Mouse (Mus musculus) heart, embryonic 16.5 days (tissue): ENCODE data around the gene Dio1. TPM values are rescaled to one million over a fixed set of nuclear protein-coding genes. Genes with fewer than 3 reads are reported as not detected.
A peak's percentile ranks its signal among the peaks of the same experiment; 100 is the strongest.

Source experiments
- ATAC-seq: fragments of 200-750 bp; cut with Nextera tagmentation; replicated peaks from 2 replicates; pipeline ENCODE4 v1.8.0; 2017; ENCODE audit warnings: moderate number of reproducible peaks; ENCODE audit not compliant: insufficient read depth, low FRiP score; ENCODE audit errors: extremely low read depth
- H3K27ac ChIP-seq: fragments of 300-500 bp; sonication (generic); 2 replicates; pipeline ENCODE4 v1.5.1; 2014; ENCODE audit warnings: mild to moderate bottlenecking, low read length, control low read depth, moderate library complexity
- H3K27me3 ChIP-seq: fragments of 300-500 bp; sonication (generic); 2 replicates; pipeline ENCODE4 v1.6.1; 2014; ENCODE audit warnings: low read length, mixed read lengths; ENCODE audit not compliant: control insufficient read depth, insufficient read depth
- H3K36me3 ChIP-seq: fragments of 300-500 bp; sonication (generic); 2 replicates; pipeline ENCODE4 v1.6.1; 2014; ENCODE audit not compliant: control insufficient read depth, insufficient read depth
- H3K4me1 ChIP-seq: fragments of 300-500 bp; sonication (generic); 2 replicates; pipeline ENCODE4 v1.6.1; 2014; ENCODE audit warnings: low read length, mixed read lengths; ENCODE audit not compliant: control insufficient read depth, insufficient read depth
- H3K4me2 ChIP-seq: fragments of 300-500 bp; sonication (generic); 2 replicates; pipeline ENCODE4 v1.6.1; 2014; ENCODE audit warnings: low read depth, mild to moderate bottlenecking, control low read depth, low read length
- H3K4me3 ChIP-seq: fragments of 300-500 bp; sonication (generic); 2 replicates; pipeline ENCODE4 v1.5.1; 2014; ENCODE audit warnings: mild to moderate bottlenecking, control low read depth, low read length
- H3K9ac ChIP-seq: fragments of 300-500 bp; sonication (generic); 2 replicates; pipeline ENCODE4 v1.6.1; 2014; ENCODE audit warnings: low read length, control low read depth
- H3K9me3 ChIP-seq: fragments of 300-500 bp; sonication (generic); replicated peaks from 2 replicates; pipeline ENCODE4 v1.6.1; 2016; ENCODE audit warnings: low read length; ENCODE audit not compliant: control insufficient read depth
- whole genome bisulfite sequencing: fragments of 180-500 bp; shearing (Covaris S2); extraction: QIAGEN DNeasy Blood & Tissue Kit; methylation state at CpG from one replicate; pipeline ENCODE4 v1.1.7; 2014; 5-methylcytosine and 5-hydroxymethylcytosine counted together
- polyA plus RNA-seq: library from polyadenylated mRNA; unstranded; fragments of >200 nt; fragmentation: Nextera tagmentation; extraction: Ambion mirVana; gene quantifications from 2 replicates; pipeline ENCODE4 v1.2.1, GENCODE M21; 2015

Gene Dio1
- polyA plus RNA-seq, 1 experiment from 2014 or later, result 0.91 TPM

- Histone ChIP-seq H3K4me1 (no peaks in the 10 kb centered on the region), H3K4me3 (no peak overlapping the region), H3K27me3 (no peaks in the 10 kb centered on the region), H3K9ac (no peak overlapping the region), H3K36me3 (peaks cover 3% of the 10 kb centered on the region; the same call in 1 of the 2 replicates), H3K27ac (no peak overlapping the region), H3K4me2 (no peak overlapping the region), H3K9me3 (no peaks in the 10 kb centered on the region)
- ATAC-seq, result no peak
- WGBS, result 63% methylated on average over 5 of the region's 5 CpGs
These were observed 34.4 kb upstream of the Dio1 start for GRCm38 (mm10) chr4:107341354-107341753.

DNA sequence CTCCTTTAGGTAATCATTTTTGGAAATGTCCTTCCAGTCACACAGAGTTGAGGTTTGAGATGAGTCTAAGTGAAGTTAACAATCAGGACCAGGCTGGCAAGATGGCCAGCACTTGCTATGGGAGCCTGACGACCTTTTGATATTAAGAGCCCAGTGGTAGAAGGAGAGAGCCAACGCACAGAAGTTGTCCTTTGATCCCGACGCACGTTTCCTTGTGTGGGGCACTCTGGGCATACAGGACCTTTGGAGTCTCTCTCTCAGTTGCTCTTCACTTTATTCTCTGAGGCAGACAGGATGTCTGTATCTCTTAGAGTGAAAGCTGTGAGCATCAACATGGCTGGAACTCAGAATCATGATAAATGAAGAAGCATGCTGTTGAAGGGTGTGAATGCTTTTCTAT lies 30.5 kb upstream of the Dio1 start:
- Histone ChIP-seq H3K9ac (no peak overlapping the region), H3K27ac (no peak overlapping the region), H3K4me1 (no peaks in the 10 kb centered on the region), H3K4me2 (no peak overlapping the region), H3K9me3 (no peaks in the 10 kb centered on the region), H3K27me3 (no peaks in the 10 kb centered on the region), H3K4me3 (no peak overlapping the region), H3K36me3 (no peaks in the 10 kb centered on the region)
- 78% methylated on average over 5 of the region's 5 CpGs for WGBS
- ATAC-seq, result no peak

DNA sequence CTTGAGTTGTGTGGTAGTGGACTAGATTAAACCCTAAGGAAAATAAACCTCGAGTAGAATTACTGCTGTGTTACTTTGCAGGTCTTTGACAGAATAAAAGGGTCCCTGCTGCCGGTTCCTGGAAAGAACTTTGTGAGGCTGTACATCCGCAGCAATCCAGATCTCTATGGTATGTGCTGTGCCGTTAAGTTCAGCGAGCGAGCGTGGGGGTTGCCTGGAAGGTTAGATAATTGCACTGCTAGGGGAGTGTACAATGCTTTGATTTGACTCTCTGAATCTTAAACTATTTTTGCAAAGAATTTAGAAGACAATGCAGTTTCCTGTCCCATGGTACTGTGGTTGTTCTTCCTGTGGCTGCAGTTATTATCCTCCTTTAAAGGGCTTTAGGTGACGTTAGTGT lies 29.4 kb upstream of the Dio1 start:
- no peaks in the 10 kb centered on the region for H3K4me1 ChIP-seq

GRCm38 (mm10) chr4:107333514-107333913 lies 26.5 kb upstream of the Dio1 start:
- WGBS, result 89% methylated on average over 4 of the region's 4 CpGs
- Histone ChIP-seq H3K27ac (no peak overlapping the region), H3K4me1 (no peaks in the 10 kb centered on the region), H3K27me3 (no peaks in the 10 kb centered on the region), H3K9ac (no peak overlapping the region), H3K4me3 (no peak overlapping the region), H3K9me3 (no peaks in the 10 kb centered on the region), H3K36me3 (no peaks in the 10 kb centered on the region), H3K4me2 (no peak overlapping the region)
- ATAC-seq, result no peak

More for the DNA sequence above, 29.4 kb upstream of the Dio1 start:
- no peak overlapping the region for H3K9ac ChIP-seq
- no peaks in the 10 kb centered on the region for H3K36me3 ChIP-seq
- WGBS, result 60% methylated on average over 8 of the region's 8 CpGs
- no peaks in the 10 kb centered on the region for H3K9me3 ChIP-seq
- H3K4me3 ChIP-seq, result no peak overlapping the region
- H3K27me3 ChIP-seq, result no peaks in the 10 kb centered on the region
- no peak overlapping the region for H3K27ac ChIP-seq
- no peak overlapping the region for H3K4me2 ChIP-seq
- ATAC-seq, result no peak

- Histone ChIP-seq H3K9ac (no peak overlapping the region), H3K4me3 (no peak overlapping the region), H3K9me3 (no peaks in the 10 kb centered on the region), H3K36me3 (no peaks in the 10 kb centered on the region), H3K27ac (no peak overlapping the region), H3K4me2 (no peak overlapping the region), H3K27me3 (no peaks in the 10 kb centered on the region), H3K4me1 (no peaks in the 10 kb centered on the region)
- ATAC-seq, result no peak
- WGBS, result 92% methylated on average over 8 of the region's 8 CpGs
These were observed 21.6 kb upstream of the Dio1 start for GRCm38 (mm10) chr4:107328530-107328929.

GRCm38 (mm10) chr4:107323113-107323512 lies 16.1 kb upstream of the Dio1 start:
- H3K27ac ChIP-seq, result no peak overlapping the region
- WGBS, result 85% methylated on average over 2 of the region's 2 CpGs

GRCm38 (mm10) chr4:107321041-107321440 lies 14.1 kb upstream of the Dio1 start:
- Histone ChIP-seq H3K4me3 (no peak overlapping the region), H3K4me1 (no peaks in the 10 kb centered on the region), H3K9ac (no peak overlapping the region), H3K27me3 (no peaks in the 10 kb centered on the region), H3K9me3 (no peaks in the 10 kb centered on the region), H3K4me2 (no peak overlapping the region), H3K36me3 (peaks cover 12% of the 10 kb centered on the region; the same call in 1 of the 2 replicates), H3K27ac (no peak overlapping the region)
- ATAC-seq, result no peak
- 84% methylated on average over 2 of the region's 2 CpGs for WGBS

More at GRCm38 (mm10) chr4:107323113-107323512, 16.1 kb upstream of the Dio1 start:
- Histone ChIP-seq H3K36me3 (peaks cover 10% of the 10 kb centered on the region; the same call in 1 of the 2 replicates), H3K9ac (no peak overlapping the region), H3K4me1 (no peaks in the 10 kb centered on the region), H3K27me3 (no peaks in the 10 kb centered on the region), H3K4me2 (no peak overlapping the region), H3K4me3 (no peak overlapping the region), H3K9me3 (no peaks in the 10 kb centered on the region)
- no peak for ATAC-seq

DNA sequence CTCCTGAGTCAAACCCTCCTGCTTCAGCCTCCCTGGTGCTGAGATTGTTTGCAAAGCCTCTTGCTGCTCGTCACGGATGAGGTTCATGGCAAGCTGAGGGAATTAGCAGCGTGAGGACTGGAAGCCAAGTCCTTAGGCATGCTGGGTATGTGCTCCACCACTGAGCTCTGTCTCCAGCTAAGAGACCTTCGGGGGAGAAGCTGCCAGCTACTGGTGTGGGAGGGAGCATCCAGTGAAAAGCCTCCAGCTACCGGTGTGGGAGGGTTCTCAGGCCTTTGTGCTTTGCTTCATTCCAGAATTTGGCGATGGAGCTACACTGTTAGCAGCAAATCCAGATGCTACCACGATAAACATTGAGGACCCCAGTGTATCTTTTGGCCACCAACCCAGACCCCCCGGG lies 11.7 kb upstream of the Dio1 start:
- 75% methylated on average over 8 of the region's 8 CpGs for WGBS
- H3K27me3 ChIP-seq, result no peaks in the 10 kb centered on the region
- no peak for ATAC-seq
- peaks cover 4% of the 10 kb centered on the region for H3K4me1 ChIP-seq
- H3K27ac ChIP-seq, result no peak overlapping the region
- no peak overlapping the region for H3K4me3 ChIP-seq
- H3K9me3 ChIP-seq, result no peaks in the 10 kb centered on the region
- peaks cover 12% of the 10 kb centered on the region; the same call in 1 of the 2 replicates for H3K36me3 ChIP-seq
- H3K4me2 ChIP-seq, result no peak overlapping the region
- no peak overlapping the region for H3K9ac ChIP-seq

DNA sequence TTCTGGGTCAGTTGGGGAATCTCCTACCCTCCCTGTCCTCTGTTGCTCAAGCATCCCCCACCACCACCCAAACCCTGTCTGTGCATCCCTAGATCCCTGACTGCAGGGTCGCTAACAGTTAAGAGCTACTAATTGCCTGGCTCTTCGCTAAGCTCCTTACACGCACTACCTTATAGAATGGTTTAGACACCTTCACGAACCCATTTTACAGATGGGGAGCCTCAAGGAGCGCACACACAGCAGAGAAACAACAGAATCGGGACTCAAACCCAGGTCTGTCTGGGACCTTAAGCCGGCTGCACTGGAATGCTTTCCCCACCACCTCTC lies 7.5 kb upstream of the Dio1 start:
- Histone ChIP-seq H3K9ac (peak overlapping the region; percentile 57), H3K4me3 (peak overlapping the region; percentile 64), H3K4me2 (peak overlapping the region; percentile 75), H3K27me3 (no peaks in the 10 kb centered on the region), H3K27ac (no peak overlapping the region), H3K4me1 (peaks cover 8% of the 10 kb centered on the region), H3K36me3 (peaks cover 5% of the 10 kb centered on the region; the same call in 1 of the 2 replicates), H3K9me3 (no peaks in the 10 kb centered on the region)
- 6% methylated on average over 7 of the region's 7 CpGs for WGBS
- no peak for ATAC-seq
